Mouse (Mus musculus): ENCODE measurements around the gene Trpm2.
A peak's percentile ranks its signal among the peaks of the same experiment; 100 is the strongest.
"Not testable (repeated sequence)": the region's sequence is repeated elsewhere in the genome, so short reads cannot be mapped to it uniquely, and the experiment has no call there.

The Trpm2 gene

GRCm38 (mm10) chr10:77970481-77970880, at the start of gene Trpm2:
TSS of gene Trpm2 (minus strand) at chr10:77970563.
- no peak for DNase-seq (ENCODE audit: low spot score)

GRCm38 (mm10) chr10:78019984-78020383, 49.6 kb upstream of the Trpm2 start:
- DNase-seq (ENCODE audit: low spot score) = not testable (repeated sequence)

GRCm38 (mm10) chr10:78019291-78019690, 48.9 kb upstream of the Trpm2 start:
- DNase-seq (ENCODE audit: low spot score) = no peak

GRCm38 (mm10) chr10:78018797-78019203, 48.4 kb upstream of the Trpm2 start:
- DNase-seq (ENCODE audit: low spot score) = peak; percentile 94

- DNase-seq (ENCODE audit: low spot score) = no peak
Observed at GRCm38 (mm10) chr10:78016366-78016765, 46.0 kb upstream of the Trpm2 start.

GRCm38 (mm10) chr10:78015489-78015888, 45.1 kb upstream of the Trpm2 start:
- no peak for DNase-seq (ENCODE audit: low spot score)

GRCm38 (mm10) chr10:78012661-78013495, 42.5 kb upstream of the Trpm2 start:
- DNase-seq (ENCODE audit: low spot score) = no peak

- DNase-seq (ENCODE audit: low spot score) = not testable (repeated sequence)
Observed at GRCm38 (mm10) chr10:78011116-78011515, 40.8 kb upstream of the Trpm2 start.

GRCm38 (mm10) chr10:78010335-78010734, 40.0 kb upstream of the Trpm2 start:
- no peak for DNase-seq (ENCODE audit: low spot score)

GRCm38 (mm10) chr10:78009945-78010293, 39.6 kb upstream of the Trpm2 start, which contains the start of gene Pfkl:
TSS of gene Pfkl (minus strand) at chr10:78010083.
- DNase-seq (ENCODE audit: low spot score) = no peak

- peak; percentile 93 for DNase-seq (ENCODE audit: low spot score)
Observed at GRCm38 (mm10) chr10:78009184-78009944, 39.0 kb upstream of the Trpm2 start.

- DNase-seq (ENCODE audit: low spot score) = no peak
Observed at GRCm38 (mm10) chr10:78008169-78008568, 37.8 kb upstream of the Trpm2 start.

- DNase-seq (ENCODE audit: low spot score) = no peak
Observed at GRCm38 (mm10) chr10:78007203-78007602, 36.8 kb upstream of the Trpm2 start.

GRCm38 (mm10) chr10:78005791-78006438, 35.6 kb upstream of the Trpm2 start:
- DNase-seq (ENCODE audit: low spot score) = no peak

GRCm38 (mm10) chr10:78004479-78005100, 34.2 kb upstream of the Trpm2 start:
- DNase-seq (ENCODE audit: low spot score) = no peak

GRCm38 (mm10) chr10:78002316-78002715, 32.0 kb upstream of the Trpm2 start:
- no peak for DNase-seq (ENCODE audit: low spot score)

- no peak for DNase-seq (ENCODE audit: low spot score)
Observed at GRCm38 (mm10) chr10:78001796-78002195, 31.4 kb upstream of the Trpm2 start.

GRCm38 (mm10) chr10:78000200-78000599, 29.8 kb upstream of the Trpm2 start:
- DNase-seq (ENCODE audit: low spot score) = no peak

- no peak for DNase-seq (ENCODE audit: low spot score)
Observed at GRCm38 (mm10) chr10:77995639-77996038, 25.3 kb upstream of the Trpm2 start.

- no peak for DNase-seq (ENCODE audit: low spot score)
Observed at GRCm38 (mm10) chr10:77985775-77986174, 15.4 kb upstream of the Trpm2 start.

GRCm38 (mm10) chr10:77984660-77985059, 14.3 kb upstream of the Trpm2 start:
- DNase-seq (ENCODE audit: low spot score) = peak; percentile 90
